Mouse (Mus musculus): Measurements from ENCODE around the gene Tenm2.

The Tenm2 gene

DNA sequence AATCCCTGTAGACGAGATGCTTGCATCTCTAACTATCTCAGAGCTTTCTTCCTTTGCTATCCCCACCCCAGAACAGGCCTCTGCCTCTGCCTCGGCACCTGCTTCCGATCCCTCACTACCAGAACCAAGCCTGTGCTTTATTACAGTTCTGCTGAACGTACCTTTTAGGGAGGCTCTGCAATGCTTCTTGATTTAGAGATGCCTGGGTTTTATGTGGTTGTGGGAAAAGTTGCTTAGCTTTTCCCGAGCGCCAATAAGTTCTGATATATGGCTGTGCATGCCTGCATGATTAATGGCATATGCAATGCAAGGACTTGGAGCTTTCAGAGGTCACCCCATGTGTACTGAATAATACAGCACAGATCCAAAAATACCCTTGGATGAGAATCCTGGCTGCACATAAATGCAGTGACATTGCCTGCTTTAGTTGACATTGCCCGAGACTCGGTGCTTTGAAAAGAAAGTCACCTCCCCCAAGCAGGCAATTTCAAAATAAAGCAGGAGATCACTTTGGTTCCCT lies 1114.3 kb downstream of the Tenm2 start:
- DNase-seq (ENCODE audit: low read depth), result no peak

DNA sequence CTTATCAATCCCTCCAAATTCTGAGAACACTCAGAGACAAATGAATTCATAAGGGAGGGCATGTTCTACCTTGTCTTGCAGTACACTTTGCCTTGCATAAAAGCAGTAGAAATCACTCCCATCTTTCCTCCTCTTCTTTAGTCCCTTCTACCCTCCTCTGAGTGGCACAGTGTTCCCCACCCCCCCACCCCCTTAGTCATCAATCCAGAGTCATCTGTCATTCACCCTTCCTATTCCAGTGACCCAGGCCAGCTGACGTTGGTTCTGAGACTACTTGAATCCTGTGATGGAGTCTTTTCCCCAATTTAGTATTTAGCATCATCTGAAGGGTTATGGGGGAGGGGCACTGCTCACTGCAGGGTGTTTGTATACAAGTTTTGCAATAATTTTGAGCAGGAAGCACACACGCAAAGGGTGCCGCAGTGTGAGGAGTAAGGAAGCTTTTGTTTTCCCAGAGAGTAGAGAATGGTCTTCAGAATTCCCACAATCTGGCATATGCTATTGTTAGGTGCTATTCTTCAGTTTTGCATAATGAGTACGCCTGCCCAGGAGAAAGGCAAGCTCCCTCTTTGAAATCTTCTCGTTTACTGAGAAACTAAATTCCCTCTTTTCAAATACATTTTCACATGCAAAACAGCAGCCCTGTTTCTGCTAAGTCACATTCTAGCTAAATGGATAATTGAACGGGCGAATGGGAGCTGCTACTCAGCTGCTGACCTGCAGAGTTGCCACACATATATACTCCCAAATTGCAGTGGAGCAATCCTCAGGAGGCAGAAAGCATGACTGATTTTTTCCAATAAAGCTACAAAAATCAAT lies 1115.0 kb downstream of the Tenm2 start:
- no peak for DNase-seq (ENCODE audit: low read depth)

DNA sequence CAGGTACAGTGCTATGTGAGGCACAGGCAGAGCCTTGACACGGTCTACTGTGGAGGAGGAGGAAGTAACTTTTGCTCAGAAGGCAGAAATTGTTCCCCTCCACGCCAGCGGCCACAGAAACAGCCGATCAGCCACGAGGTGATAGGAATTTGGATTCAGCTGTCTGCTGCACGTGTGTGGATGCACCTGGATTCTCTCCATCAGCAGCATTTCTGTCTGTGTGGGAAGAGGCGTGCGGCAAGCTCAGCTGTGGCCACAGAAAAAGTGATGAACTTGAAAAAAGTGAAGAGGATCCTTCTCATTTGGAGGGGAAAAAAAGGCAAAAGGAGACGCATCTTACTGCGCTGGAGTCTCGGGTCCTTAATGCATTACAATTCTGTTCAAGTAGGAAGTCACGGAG lies 1122.4 kb downstream of the Tenm2 start:
- DNase-seq (ENCODE audit: low read depth), result no peak

DNA sequence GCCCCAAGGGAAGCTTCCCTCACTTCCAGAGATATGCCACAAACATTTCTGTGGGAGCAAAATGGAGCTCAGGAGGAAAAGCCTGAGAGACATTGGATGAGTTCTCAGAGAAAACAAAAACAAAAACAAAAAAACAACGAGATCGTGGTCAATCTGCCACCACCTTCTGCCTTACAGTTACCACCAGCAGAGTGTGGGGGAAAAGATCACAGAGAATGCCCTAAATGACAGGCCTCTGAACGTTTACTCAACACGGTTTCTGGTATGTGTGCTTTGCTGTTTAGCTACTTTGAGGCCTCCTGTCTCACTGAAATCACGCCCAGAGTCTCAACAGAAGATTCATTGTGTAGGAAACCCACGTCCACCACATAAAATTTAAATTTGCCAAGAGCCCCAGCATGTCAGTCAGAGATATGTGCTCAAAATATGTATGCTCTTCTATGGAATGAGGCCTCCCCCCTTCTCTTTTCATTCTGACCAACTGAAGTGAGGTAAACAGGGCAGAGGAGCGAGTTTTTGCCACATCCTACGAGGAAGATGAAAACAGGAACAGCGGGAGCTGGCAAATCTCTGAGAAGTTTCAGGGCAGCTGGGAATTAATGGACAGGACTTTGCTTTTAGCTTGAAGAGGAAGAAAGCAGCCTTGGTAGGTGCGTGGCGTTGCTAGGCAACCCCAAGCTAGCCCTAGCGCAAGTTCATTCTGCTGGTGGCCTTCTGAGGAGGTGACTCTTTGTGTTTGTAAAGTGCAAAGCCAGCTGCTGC lies 1126.6 kb downstream of the Tenm2 start:
- DNase-seq (ENCODE audit: low read depth), result no peak

DNA sequence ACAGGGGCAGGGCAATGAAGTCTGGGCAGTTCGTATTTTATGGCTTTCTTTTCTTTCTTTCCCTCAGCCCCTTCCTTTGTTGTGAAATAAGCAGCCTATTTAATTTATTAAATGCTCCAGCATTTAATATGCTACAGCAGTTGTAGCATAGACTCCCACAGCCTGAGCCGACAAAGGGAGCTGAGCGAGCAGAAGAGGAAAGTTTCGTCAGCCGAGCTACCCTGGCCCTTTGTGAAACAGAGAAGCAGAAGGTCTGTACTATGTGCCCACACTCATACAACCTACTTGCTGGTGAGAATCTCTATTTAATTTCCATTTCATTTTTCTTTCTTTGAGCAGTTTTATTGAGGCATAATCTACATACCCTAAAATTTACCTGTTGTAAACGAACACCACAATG lies 1127.9 kb downstream of the Tenm2 start:
- DNase-seq (ENCODE audit: low read depth), result no peak

DNA sequence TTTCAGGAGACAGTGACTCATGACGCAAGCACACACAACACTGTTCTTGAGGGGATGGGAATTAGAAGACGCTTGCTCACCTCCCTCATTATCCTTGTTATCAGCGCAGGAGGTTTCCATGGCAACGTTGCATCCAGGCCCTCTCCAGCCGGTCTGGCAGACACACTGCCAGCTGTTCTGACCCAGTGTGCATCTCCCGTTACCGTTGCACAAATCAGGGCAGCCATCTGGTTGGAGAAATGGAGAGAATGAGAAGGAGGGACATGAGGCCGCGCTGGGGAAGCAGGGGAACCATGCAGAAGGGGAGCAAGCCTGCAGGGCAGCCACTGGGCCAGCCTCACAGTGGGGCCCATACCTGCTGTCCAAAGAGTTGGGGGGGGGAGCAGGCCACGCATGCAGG lies 1129.1 kb downstream of the Tenm2 start:
- DNase-seq (ENCODE audit: low read depth), result no peak

DNA sequence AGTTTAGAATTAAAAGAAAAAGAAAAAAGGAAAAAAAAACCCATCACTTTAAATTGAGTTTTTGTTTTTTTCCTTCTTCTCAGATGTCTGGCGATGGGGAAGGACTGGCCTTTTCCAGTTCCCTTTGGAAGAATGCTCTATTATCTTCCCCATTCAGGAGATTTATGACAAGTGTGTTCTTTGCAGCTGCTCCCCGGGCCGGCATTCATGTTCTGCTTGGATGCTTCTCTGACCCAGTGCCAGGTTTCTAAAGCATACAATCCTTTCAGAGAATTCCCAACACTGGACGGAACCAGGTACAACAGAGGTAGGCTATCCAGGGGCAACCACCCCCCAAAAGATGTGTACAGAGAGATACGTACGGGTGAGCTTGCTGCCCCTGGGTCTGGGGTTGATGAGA lies 1132.2 kb downstream of the Tenm2 start:
- no peak for DNase-seq (ENCODE audit: low read depth)

DNA sequence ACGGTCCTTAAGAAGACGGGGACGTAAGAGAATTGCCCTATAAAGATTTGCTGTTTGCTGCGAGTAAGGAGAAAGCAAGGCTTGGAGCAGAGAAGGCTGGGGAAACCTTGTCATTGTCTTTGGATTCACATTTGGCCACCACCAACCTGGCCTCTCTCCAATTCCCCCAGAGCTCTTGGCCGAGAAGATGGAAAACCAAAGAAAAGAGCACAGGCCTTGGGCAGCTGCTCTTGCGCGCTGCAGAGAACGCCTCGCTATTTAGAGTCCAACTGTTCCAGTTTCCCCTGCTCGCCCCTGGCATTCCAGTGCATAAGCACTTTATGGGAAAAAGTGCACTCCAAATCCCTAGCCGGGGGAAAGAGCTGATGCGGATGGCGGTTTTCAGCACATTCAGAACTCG lies 1139.5 kb downstream of the Tenm2 start:
- no peak for DNase-seq (ENCODE audit: low read depth)

DNA sequence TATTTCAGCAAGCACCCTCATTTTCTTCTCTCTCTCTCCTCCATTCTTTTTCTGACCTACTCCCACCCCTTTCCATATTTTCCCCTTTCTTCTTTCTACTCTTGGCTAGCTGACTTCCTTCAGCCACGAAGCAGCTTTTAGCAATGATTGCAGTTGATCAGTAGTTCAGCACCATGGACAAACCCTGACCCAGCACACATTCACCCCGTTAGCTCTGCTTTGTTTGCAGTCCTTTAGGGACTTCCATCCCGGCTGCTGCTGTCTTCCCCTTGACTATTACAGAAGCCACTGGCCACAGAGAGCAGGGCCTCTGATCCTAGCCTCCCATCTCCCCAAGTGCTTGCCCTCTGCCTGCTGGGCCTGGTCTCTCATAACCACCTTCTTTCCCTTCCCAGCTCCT lies 1145.6 kb downstream of the Tenm2 start:
- no peak for DNase-seq (ENCODE audit: low read depth)

DNA sequence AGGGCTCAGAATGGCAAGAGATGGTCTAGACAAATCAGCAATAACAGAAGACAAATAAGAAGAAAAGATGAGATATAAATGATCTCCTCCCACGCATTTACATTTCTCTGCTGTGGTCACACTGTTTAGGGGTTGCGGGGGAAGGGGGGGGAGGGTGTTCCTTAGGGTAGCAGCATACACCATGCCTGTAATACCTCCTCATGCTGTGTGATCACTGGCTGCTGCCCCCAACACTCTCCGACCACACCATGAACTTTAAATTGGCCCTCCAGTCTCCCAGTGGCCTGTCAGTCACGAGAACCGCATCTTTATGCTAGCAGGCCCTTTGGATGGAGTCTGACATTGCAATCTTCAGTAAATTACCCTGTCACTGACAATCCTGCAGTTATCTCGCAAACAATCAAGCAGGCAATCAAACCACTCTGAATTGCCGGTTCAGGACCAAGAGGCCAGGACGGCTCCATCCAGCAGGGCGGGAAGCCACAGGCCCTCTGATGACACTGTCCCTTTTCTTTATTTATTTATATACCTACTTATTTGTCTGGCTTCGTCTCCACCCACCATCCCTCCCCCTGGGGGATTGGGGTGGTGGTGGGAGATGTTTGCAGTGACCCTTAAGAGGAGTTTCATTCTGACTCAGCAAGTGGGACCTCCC lies 1154.2 kb downstream of the Tenm2 start:
- no peak for DNase-seq (ENCODE audit: low read depth)

DNA sequence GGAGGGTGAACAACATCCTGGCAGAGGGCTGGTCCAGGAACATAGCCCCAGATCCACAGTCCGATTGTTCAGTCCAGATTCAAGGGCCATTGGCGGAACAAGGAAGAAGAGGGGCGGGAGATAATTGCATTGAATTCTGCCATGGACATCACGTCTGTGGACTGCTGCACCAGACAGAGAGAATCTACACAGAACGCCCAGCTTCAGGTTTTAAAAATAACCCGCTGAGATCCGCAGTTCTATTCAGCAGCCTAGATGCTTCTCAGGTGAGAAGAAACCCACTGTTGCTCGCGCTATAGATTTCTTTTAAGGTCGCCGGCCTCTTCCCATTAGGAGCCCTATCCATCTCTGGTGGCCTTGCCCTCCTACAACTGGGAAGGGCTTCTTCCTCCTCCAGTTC lies 1155.0 kb downstream of the Tenm2 start:
- DNase-seq (ENCODE audit: low read depth), result no peak

DNA sequence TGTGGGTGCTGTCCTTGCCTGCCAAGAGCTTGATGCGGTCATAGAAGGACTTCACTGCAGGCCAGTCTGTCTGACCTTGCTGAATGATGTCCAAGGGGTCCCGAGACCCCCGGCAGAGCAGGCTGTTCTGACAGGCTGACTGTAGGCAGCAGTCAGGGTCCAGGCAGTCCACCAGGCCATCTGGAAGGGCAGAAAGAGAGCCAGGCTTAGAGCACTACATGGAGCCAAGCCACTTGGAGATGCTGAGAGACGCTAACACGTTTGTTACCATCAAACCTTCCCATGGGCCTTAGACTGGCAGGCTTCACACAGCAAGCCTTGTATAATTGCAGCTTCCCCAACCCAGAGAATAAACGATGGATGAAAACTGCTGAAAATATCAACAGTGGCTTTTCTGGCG lies 1157.4 kb downstream of the Tenm2 start:
- DNase-seq (ENCODE audit: low read depth), result no peak

DNA sequence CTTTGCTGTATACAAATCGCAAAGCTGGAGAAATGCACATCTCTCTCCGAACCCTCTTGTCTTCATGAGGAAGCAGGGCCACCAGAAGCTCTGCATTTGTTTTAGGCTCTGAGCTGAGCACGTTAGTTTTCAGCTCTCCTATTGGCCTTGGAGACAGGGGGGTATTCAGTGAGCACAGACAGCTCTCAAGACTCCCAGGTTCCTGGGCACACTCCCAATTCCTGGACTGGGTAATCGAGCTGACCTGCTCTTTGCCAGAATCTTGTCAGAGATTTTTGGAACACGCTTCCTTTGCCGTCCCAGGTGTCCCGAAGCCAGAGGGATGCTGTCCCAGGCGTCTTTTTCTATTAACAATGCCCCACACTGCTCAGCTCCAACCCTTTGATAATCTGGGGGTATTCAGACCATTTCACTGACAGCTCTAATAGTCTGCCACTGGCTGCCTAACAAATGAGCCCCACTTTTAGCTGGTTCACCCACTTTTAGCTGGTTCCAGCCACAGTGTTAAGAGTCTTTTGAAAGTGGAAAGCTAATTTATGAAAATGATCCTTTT lies 1161.7 kb downstream of the Tenm2 start:
- no peak for DNase-seq (ENCODE audit: low read depth)

DNA sequence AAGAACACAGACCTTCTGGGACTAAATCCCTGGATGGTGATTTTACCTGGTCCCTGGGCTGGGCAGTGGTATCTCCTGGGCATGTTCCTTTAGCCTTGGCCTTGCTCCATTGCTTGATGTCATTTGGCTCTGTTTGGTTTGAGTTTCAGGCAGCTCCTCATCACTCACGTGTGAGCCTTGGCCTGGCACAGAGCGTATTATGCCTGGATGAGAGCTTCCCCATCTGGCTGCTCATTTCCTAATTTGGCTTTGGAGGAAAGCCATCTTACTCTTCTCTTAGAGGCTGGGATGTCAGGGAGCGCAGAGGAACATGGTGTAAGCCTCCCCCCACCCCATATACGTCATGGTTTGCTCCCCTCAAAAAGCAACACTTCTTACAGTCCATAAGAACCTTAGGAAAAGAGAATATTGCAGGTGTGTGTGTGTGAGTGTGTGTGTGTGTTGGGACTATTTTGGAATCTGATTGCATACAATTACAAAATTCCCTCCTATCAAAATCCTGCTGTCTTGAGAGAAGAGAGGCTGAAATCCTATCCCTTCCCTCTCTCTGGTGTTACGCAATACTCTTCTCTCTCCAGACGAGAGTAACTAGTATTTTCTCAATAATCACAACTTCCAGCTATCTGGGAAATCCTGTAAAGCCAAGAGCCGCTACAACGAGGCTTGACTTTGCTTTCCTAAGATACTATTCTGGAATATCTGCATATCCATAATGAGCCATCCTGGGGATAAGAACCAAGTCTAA lies 1162.5 kb downstream of the Tenm2 start:
- no peak for DNase-seq (ENCODE audit: low read depth)

DNA sequence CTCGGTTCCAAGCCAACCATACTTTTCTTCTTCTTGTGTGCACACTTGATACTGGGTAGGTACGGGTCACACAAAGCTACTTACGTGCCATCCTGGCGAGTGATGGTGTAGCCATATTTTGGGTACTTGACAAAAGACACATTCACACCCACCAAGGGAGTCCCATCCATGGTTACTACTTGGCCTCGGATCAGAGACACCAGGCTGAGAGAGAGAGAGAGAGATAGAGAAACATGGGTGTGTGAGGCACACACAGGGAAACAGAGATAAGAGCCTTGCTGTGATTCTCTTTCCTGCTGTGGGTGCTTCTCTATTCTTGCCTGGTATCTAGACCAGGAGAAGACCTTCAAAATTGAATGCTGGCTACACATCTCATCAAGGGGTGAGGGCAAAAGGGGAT lies 1163.1 kb downstream of the Tenm2 start:
- DNase-seq (ENCODE audit: low read depth), result no peak

DNA sequence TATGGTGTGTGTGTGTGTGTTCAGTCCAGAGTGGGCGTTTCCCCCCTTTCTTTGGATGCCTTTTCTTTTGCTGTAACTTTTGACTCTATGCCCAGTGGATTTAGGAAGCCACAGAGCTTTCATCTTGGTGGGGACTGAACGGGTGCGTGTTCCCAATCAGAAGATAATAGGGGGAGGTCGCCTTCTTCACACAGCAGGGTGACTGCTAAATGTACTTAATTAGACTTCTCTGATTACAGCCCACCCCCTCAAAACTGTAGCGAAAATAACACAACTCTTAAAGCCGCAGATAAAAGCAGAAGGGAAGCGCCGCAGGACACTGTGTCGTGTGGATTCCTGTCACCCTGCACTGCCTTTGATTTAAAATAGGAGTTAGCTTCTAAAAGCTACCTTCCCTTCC lies 1163.7 kb downstream of the Tenm2 start:
- no peak for DNase-seq (ENCODE audit: low read depth)

DNA sequence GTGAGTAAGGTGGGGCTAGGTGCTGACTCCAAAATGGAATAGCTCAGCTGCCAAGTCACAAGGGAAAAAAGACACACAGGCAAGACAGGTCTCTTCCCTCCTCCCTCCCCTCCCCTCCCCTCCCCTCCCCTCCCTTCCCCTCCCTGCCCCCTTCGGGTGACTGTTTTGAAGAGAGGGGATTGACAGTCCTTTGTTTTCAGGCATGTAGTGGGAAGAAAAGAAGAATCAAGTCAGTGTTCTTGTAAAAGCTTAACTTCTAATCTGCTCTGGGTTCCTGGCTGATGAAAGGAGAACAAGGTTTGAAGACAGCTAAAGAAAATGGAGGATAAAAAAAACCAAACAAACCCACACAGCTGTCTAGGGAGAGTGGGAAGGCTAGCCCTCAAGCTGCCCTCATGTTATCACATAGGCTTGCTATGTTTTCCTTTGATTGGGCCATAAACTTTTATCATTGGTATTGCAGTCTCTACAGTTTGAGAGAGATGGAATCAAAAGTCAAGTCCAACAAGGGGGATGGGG lies 1176.4 kb downstream of the Tenm2 start:
- DNase-seq (ENCODE audit: low read depth), result no peak

DNA sequence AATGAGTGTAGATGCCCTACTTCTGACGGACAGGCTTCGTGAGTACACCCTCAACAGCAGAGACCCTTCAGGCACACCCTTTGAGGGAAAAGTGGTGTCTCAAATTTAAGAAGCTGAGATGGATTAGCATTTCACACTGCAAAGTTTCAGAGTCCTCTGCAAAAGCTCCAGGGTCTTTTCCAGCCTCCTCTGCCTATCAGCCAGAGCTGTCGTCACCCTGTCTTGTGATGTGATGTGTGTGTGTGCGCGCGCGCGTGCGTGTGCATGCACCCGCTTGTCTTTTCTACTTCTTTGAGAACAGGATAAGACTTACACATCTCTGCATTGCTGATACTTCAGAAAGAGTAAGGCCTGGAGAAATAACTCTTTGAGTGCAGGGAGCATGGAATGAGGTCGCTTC lies 1179.2 kb downstream of the Tenm2 start:
- DNase-seq (ENCODE audit: low read depth), result no peak

DNA sequence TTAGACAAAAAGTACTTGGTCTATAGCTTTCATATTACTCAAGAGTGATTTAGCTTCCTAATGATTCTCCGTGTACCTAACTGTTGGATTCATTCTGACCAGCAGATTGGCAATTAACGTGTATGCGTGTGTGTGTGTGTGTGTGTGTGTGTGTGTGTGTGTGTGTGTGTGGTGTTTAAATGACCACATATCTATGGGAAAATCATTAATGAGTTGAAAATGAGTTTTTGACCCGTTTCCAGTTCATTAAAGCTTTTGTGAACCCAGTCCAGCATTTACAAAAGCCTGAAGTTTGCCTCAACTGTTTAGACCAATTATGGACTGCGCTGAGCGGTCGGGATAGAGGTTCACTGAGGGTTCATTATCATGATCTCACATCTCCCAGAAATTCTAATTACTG lies 1181.4 kb downstream of the Tenm2 start:
- no peak for DNase-seq (ENCODE audit: low read depth)

DNA sequence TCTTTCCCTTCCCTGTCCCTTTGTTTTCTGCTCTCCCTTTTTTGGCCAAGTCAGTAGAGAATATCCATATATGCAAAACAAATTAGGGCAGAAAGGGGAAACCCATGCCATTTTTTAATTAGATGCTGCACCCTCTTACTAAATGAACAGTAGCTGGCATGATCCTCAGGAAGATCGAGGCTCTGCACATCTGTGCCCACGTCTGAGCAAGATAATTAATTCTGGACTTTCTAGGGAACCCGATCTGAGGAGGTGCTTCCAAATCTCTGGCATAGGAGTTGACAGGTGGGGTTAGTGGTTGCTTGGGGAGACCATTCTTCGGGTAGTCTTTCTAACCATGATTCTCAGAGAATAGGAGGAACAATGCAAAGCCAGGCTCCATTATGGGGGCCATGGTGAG lies 1182.3 kb downstream of the Tenm2 start:
- DNase-seq (ENCODE audit: low read depth), result no peak

DNA sequence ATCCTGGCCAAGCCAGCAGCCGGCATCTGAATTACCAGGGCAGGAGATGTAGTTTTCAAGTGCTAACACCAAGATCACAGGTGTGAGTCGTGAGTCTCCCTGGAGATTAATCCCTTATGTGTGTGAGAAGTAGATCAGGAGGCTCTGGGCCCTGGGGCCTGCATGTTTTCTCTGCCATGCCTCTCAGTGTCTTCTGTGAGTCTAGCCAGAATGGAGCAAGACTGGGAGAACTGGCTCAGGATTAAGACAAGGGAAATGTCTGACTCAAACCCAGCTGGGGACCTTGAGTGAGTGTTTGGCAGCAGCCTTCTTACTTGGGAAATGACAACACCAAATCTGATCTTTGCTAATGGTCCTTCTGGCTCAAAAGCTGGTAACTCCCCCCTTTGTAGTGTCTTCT lies 1183.2 kb downstream of the Tenm2 start:
- no peak for DNase-seq (ENCODE audit: low read depth)

DNA sequence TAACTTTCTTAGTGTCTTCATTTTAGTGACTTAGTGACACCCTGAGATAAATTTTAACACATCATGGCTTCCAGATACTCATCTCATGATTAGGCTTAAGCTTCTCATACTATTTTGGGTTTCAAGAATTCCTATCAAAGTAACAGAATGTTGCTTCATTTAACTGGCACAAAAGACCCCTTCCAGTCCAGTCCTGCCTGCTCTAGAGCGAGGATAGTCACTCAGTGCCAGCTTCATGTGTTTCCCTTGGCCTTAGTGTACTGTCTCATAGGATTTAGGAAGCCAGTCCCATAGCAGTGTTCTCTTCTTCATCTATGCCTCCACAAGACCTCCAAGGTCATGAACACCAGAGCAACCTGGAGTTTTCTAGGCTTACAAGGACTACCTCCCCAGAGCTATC lies 1183.7 kb downstream of the Tenm2 start:
- DNase-seq (ENCODE audit: low read depth), result no peak

Data from induced T-regulatory cell, adult 2 months (primary cell).